Mouse (Mus musculus) hindbrain, embryonic 10.5 days (tissue): ENCODE measurements at regions not wholly inside any gene's neighbourhood (a gene's known extent, or its start where the extent isn't known, plus 50 kb on each side); places are given as distances from the start of the nearest gene placed in this dataset.
A peak's percentile ranks its signal among the peaks of the same experiment; 100 is the strongest.

Source experiments
- DNase-seq: peaks from one replicate; pipeline ENCODE4 v3.0.0-alpha.2; 2017; ENCODE audit warnings: low spot score
- H3K27ac ChIP-seq: fragments of 300-500 bp; sonication (generic); 2 replicates; pipeline ENCODE4 v1.5.1; 2016; ENCODE audit warnings: mild to moderate bottlenecking, moderate library complexity
- H3K27me3 ChIP-seq: fragments of 300-500 bp; sonication (generic); 2 replicates; pipeline ENCODE4 v1.6.1; 2016; ENCODE audit warnings: mild to moderate bottlenecking; ENCODE audit not compliant: poor library complexity, insufficient read depth, severe bottlenecking
- H3K36me3 ChIP-seq: fragments of 300-500 bp; sonication (generic); 2 replicates; pipeline ENCODE4 v1.6.1; 2016; ENCODE audit warnings: mild to moderate bottlenecking, moderate library complexity
- H3K4me1 ChIP-seq: fragments of 300-500 bp; sonication (generic); replicated peaks from 2 replicates; pipeline ENCODE4 v1.6.1; 2016; ENCODE audit warnings: mild to moderate bottlenecking
- H3K4me3 ChIP-seq: fragments of 300-500 bp; sonication (generic); 2 replicates; pipeline ENCODE4 v1.5.1; 2016; ENCODE audit warnings: mild to moderate bottlenecking, moderate library complexity
- H3K9me3 ChIP-seq: fragments of 300-500 bp; sonication (generic); 2 replicates; pipeline ENCODE4 v1.6.1; 2016; ENCODE audit warnings: mild to moderate bottlenecking, moderate library complexity
- WGBS: fragments of 180-500 bp; shearing (Covaris S2); methylation state at CpG from one replicate; pipeline ENCODE4 v1.1.7; 2016; 5-methylcytosine and 5-hydroxymethylcytosine counted together

- no peaks in the 10 kb centered on the region for H3K9me3 ChIP-seq
- DNase-seq, result no peak
- H3K27me3 ChIP-seq, result no peaks in the 10 kb centered on the region
- 86% methylated on average over 5 of the region's 5 CpGs for WGBS
- H3K36me3 ChIP-seq, result no peaks in the 10 kb centered on the region
- no peaks in the 10 kb centered on the region for H3K4me1 ChIP-seq
- H3K27ac ChIP-seq, result no peak overlapping the region
- H3K4me3 ChIP-seq, result no peak overlapping the region
Observed at GRCm38 (mm10) chr10:119395048-119395447, 58.6 kb upstream of the Grip1 start.

- WGBS, result 91% methylated on average over 3 of the region's 3 CpGs
Observed at GRCm38 (mm10) chr10:119387924-119388323, 65.7 kb upstream of the Grip1 start.

GRCm38 (mm10) chr10:119382257-119382656 is 71.4 kb upstream of the Grip1 start:
- no peaks in the 10 kb centered on the region for H3K9me3 ChIP-seq
- H3K36me3 ChIP-seq, result no peaks in the 10 kb centered on the region
- WGBS, result 89% methylated on average over 11 of the region's 11 CpGs
- H3K27ac ChIP-seq, result no peak overlapping the region
- H3K4me3 ChIP-seq, result no peak overlapping the region
- no peak for DNase-seq
- no peaks in the 10 kb centered on the region for H3K27me3 ChIP-seq
- H3K4me1 ChIP-seq, result no peaks in the 10 kb centered on the region

More at GRCm38 (mm10) chr10:119387924-119388323, 65.7 kb upstream of the Grip1 start:
- Histone ChIP-seq H3K9me3 (no peaks in the 10 kb centered on the region), H3K4me1 (no peaks in the 10 kb centered on the region), H3K4me3 (no peak overlapping the region), H3K27ac (no peak overlapping the region), H3K27me3 (no peaks in the 10 kb centered on the region), H3K36me3 (no peaks in the 10 kb centered on the region)
- DNase-seq, result no peak

- H3K36me3 ChIP-seq, result no peaks in the 10 kb centered on the region
- H3K4me3 ChIP-seq, result no peak overlapping the region
- no peak for DNase-seq
- WGBS, result 77% methylated on average over 5 of the region's 5 CpGs
- no peaks in the 10 kb centered on the region for H3K9me3 ChIP-seq
- no peak overlapping the region for H3K27ac ChIP-seq
- H3K4me1 ChIP-seq, result no peaks in the 10 kb centered on the region
- no peaks in the 10 kb centered on the region for H3K27me3 ChIP-seq
Observed at GRCm38 (mm10) chr10:119368566-119368965, 85.1 kb upstream of the Grip1 start.

GRCm38 (mm10) chr10:119363616-119364015 is 90.0 kb upstream of the Grip1 start:
- DNase-seq, result peak; percentile 22
- Histone ChIP-seq H3K27me3 (no peaks in the 10 kb centered on the region), H3K4me3 (no peak overlapping the region), H3K27ac (no peak overlapping the region), H3K36me3 (no peaks in the 10 kb centered on the region), H3K9me3 (0 out of 2 replicates have a peak, but pooled peaks cover 3% of the 10 kb centered on the region), H3K4me1 (no peaks in the 10 kb centered on the region)
- WGBS, result 47% methylated on average over 3 of the region's 3 CpGs

- no peaks in the 10 kb centered on the region for H3K4me1 ChIP-seq
- H3K27ac ChIP-seq, result no peak overlapping the region
- H3K4me3 ChIP-seq, result no peak overlapping the region
- no peaks in the 10 kb centered on the region for H3K27me3 ChIP-seq
- DNase-seq, result no peak
- H3K9me3 ChIP-seq, result 0 out of 2 replicates have a peak, but pooled peaks cover 3% of the 10 kb centered on the region
- WGBS, result 84% methylated on average over 7 of the region's 7 CpGs
- no peaks in the 10 kb centered on the region for H3K36me3 ChIP-seq
Observed at GRCm38 (mm10) chr10:119358730-119359292, 94.8 kb upstream of the Grip1 start.

- no peak overlapping the region for H3K4me3 ChIP-seq
- peaks cover 15% of the 10 kb centered on the region for H3K9me3 ChIP-seq
- no peaks in the 10 kb centered on the region for H3K4me1 ChIP-seq
- H3K27ac ChIP-seq, result no peak overlapping the region
- H3K36me3 ChIP-seq, result no peaks in the 10 kb centered on the region
- DNase-seq, result no peak
- WGBS, result 91% methylated on average over 13 of the region's 13 CpGs
- H3K27me3 ChIP-seq, result no peaks in the 10 kb centered on the region
Observed at GRCm38 (mm10) chr10:119342317-119343114, 102.7 kb upstream of the Cand1 start.

- 59% methylated on average over 8 of the region's 8 CpGs for WGBS
- DNase-seq, result no peak
Observed at GRCm38 (mm10) chr10:119340323-119340722, 100.5 kb upstream of the Cand1 start.

GRCm38 (mm10) chr10:119326912-119327311 is 87.1 kb upstream of the Cand1 start:
- H3K4me1 ChIP-seq, result no peaks in the 10 kb centered on the region
- H3K9me3 ChIP-seq, result no peaks in the 10 kb centered on the region
- H3K27me3 ChIP-seq, result no peaks in the 10 kb centered on the region
- 44% methylated on average over 6 of the region's 6 CpGs for WGBS
- H3K36me3 ChIP-seq, result no peaks in the 10 kb centered on the region
- H3K4me3 ChIP-seq, result no peak overlapping the region
- no peak overlapping the region for H3K27ac ChIP-seq
- DNase-seq, result peak; percentile 34

More at GRCm38 (mm10) chr10:119340323-119340722, 100.5 kb upstream of the Cand1 start:
- Histone ChIP-seq H3K36me3 (no peaks in the 10 kb centered on the region), H3K4me3 (no peak overlapping the region), H3K9me3 (peaks cover 4% of the 10 kb centered on the region; the same call in 1 of the 2 replicates), H3K27me3 (no peaks in the 10 kb centered on the region), H3K27ac (no peak overlapping the region), H3K4me1 (no peaks in the 10 kb centered on the region)

GRCm38 (mm10) chr10:119319953-119320352 is 80.1 kb upstream of the Cand1 start:
- Histone ChIP-seq H3K4me1 (no peaks in the 10 kb centered on the region), H3K27ac (no peak overlapping the region), H3K4me3 (no peak overlapping the region), H3K9me3 (no peaks in the 10 kb centered on the region), H3K36me3 (no peaks in the 10 kb centered on the region), H3K27me3 (no peaks in the 10 kb centered on the region)
- 93% methylated on average over 8 of the region's 8 CpGs for whole genome bisulfite sequencing
- no peak for DNase-seq

- no peak for DNase-seq
- Histone ChIP-seq H3K36me3 (no peaks in the 10 kb centered on the region), H3K9me3 (no peaks in the 10 kb centered on the region), H3K27ac (no peak overlapping the region), H3K4me3 (no peak overlapping the region), H3K27me3 (no peaks in the 10 kb centered on the region), H3K4me1 (no peaks in the 10 kb centered on the region)
- 91% methylated on average over 8 of the region's 8 CpGs for WGBS
Observed at GRCm38 (mm10) chr10:119318416-119318815, 78.6 kb upstream of the Cand1 start.

GRCm38 (mm10) chr10:119311578-119311977 is 71.7 kb upstream of the Cand1 start:
- WGBS, result 53% methylated on average over 1 of the region's 1 CpGs
- H3K27ac ChIP-seq, result no peak overlapping the region
- DNase-seq, result no peak

GRCm38 (mm10) chr10:119295740-119296139 is 55.9 kb upstream of the Cand1 start:
- Histone ChIP-seq H3K4me3 (no peak overlapping the region), H3K27ac (no peak overlapping the region), H3K9me3 (no peaks in the 10 kb centered on the region), H3K4me1 (no peaks in the 10 kb centered on the region), H3K36me3 (no peaks in the 10 kb centered on the region), H3K27me3 (no peaks in the 10 kb centered on the region)
- 94% methylated on average over 11 of the region's 11 CpGs for WGBS
- no peak for DNase-seq

More at GRCm38 (mm10) chr10:119311578-119311977, 71.7 kb upstream of the Cand1 start:
- Histone ChIP-seq H3K4me1 (no peaks in the 10 kb centered on the region), H3K4me3 (no peak overlapping the region), H3K9me3 (no peaks in the 10 kb centered on the region), H3K36me3 (no peaks in the 10 kb centered on the region), H3K27me3 (no peaks in the 10 kb centered on the region)
